Mouse (Mus musculus) stomach, postnatal 0 days (tissue): ENCODE results near the gene Grhl3. TPM values are rescaled to one million over a fixed set of nuclear protein-coding genes. Genes with fewer than 3 reads are reported as not detected.

ENCODE experiments used
- ATAC-seq: fragments of 200-750 bp; cut with Nextera tagmentation; 2 replicates; pipeline ENCODE4 v1.8.0; 2017; ENCODE audit not compliant: low FRiP score, low TSS enrichment
- DNase-seq: peaks from one replicate; pipeline ENCODE4 v3.0.0-alpha.2; 2016; ENCODE audit warnings: low spot score
- H3K27ac ChIP-seq: fragments of 300-500 bp; sonication (generic); replicated peaks from 2 replicates; pipeline ENCODE4 v1.5.1; 2014; ENCODE audit warnings: mild to moderate bottlenecking, control low read depth
- H3K27me3 ChIP-seq: fragments of 300-500 bp; sonication (generic); 2 replicates; pipeline ENCODE4 v1.6.1; 2014; ENCODE audit warnings: low read length; ENCODE audit not compliant: control insufficient read depth, insufficient read depth
- H3K36me3 ChIP-seq: fragments of 300-500 bp; sonication (generic); 2 replicates; pipeline ENCODE4 v1.6.1; 2014; ENCODE audit warnings: low read length, mixed read lengths; ENCODE audit not compliant: control insufficient read depth, insufficient read depth
- H3K4me1 ChIP-seq: fragments of 300-500 bp; sonication (generic); replicated peaks from 2 replicates; pipeline ENCODE4 v1.6.1; 2014; ENCODE audit warnings: antibody characterized with exemption; ENCODE audit not compliant: control insufficient read depth, insufficient read depth
- H3K4me2 ChIP-seq: fragments of 300-500 bp; sonication (generic); replicated peaks from 2 replicates; pipeline ENCODE4 v1.6.1; 2014; ENCODE audit warnings: low read depth, mild to moderate bottlenecking, control low read depth, moderate library complexity
- H3K4me3 ChIP-seq: fragments of 300-500 bp; sonication (generic); 2 replicates; pipeline ENCODE4 v1.5.1; 2014; ENCODE audit warnings: low read depth, low read length, control low read depth
- H3K9ac ChIP-seq: fragments of 300-500 bp; sonication (generic); 2 replicates; pipeline ENCODE4 v1.6.1; 2014; ENCODE audit warnings: mild to moderate bottlenecking, low read length, control low read depth, mixed read lengths
- H3K9me3 ChIP-seq: fragments of 300-500 bp; sonication (generic); 2 replicates; pipeline ENCODE4 v1.6.1; 2016; ENCODE audit warnings: low read length; ENCODE audit not compliant: control insufficient read depth
- CTCF ChIP-seq: IDR thresholded peaks from 2 replicates; pipeline ENCODE4 v1.5.1; 2016; ENCODE audit warnings: antibody characterized with exemption, low read depth, mild to moderate bottlenecking, moderate library complexity
- EP300 ChIP-seq: optimal IDR thresholded peaks from 2 replicates; pipeline ENCODE3; 2016; ENCODE audit warnings: antibody characterized with exemption
- WGBS: fragments of 180-500 bp; shearing (Covaris S2); extraction: QIAGEN DNeasy Blood & Tissue Kit; methylation state at CpG from one replicate; pipeline ENCODE4 v1.1.7; 2014; 5-methylcytosine and 5-hydroxymethylcytosine counted together
- polyA plus RNA-seq: library from polyadenylated mRNA; unstranded; fragments of >200 nt; fragmentation: Nextera tagmentation; extraction: Ambion mirVana; gene quantifications from 2 replicates; pipeline ENCODE4 v1.2.1, GENCODE M21; 2015

Gene Grhl3
- polyA plus RNA-seq, 1 experiment from 2014 or later = 53.3 TPM

DNA sequence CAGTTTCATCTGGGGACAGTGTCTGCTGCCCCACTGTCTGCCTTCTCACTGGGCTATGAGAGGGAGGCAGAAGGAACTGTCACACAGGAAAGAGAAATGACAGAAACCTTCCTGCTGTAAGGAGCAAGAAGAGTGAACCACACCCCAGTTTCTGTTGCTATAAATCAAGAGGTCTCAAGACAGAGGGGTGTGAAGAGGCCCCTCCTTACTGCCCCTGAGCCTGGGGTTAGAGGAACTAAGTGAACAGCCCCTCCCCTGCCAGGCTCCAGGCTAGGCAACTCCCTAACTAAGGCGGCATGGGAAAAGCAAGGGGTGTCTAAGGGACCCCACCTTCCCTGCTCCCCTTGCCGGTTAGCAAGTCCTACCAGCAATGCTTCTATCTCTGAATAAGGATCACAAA lies 9.6 kb downstream of the Grhl3 start:
- Histone ChIP-seq H3K27ac (peak overlapping the region; percentile 40), H3K27me3 (no peaks in the 10 kb centered on the region), H3K4me2 (no peak overlapping the region), H3K4me1 (no peaks in the 10 kb centered on the region; the same call in 1 of the 2 replicates), H3K9ac (no peak overlapping the region), H3K9me3 (no peaks in the 10 kb centered on the region), H3K36me3 (no peaks in the 10 kb centered on the region), H3K4me3 (no peak overlapping the region)
- 27% methylated on average over 2 of the region's 2 CpGs for WGBS
- DNase-seq (no peak), ATAC-seq (no peak)
- TF ChIP-seq CTCF = no peak
- no peak for TF ChIP-seq EP300

- H3K4me3 ChIP-seq = no peak overlapping the region
- peaks cover 12% of the 10 kb centered on the region for H3K4me1 ChIP-seq
- H3K36me3 ChIP-seq = no peaks in the 10 kb centered on the region
- no peaks in the 10 kb centered on the region for H3K9me3 ChIP-seq
- no peak overlapping the region for H3K9ac ChIP-seq
- no peak for ATAC-seq
- no peak for DNase-seq
- 62% methylated on average over 6 of the region's 6 CpGs for WGBS
- no peaks in the 10 kb centered on the region for H3K27me3 ChIP-seq
- H3K27ac ChIP-seq = no peak overlapping the region
- TF ChIP-seq EP300 (no peak), CTCF (no peak)
- H3K4me2 ChIP-seq = no peak overlapping the region
Observed at GRCm38 (mm10) chr4:135549323-135549722, 24.1 kb downstream of the Grhl3 start.

- H3K4me1 ChIP-seq = peaks cover 12% of the 10 kb centered on the region
- TF ChIP-seq EP300 = no peak
- TF ChIP-seq CTCF = no peak
- H3K36me3 ChIP-seq = no peaks in the 10 kb centered on the region
- ATAC-seq = no peak
- no peak overlapping the region for H3K27ac ChIP-seq
- no peak overlapping the region for H3K4me3 ChIP-seq
- H3K27me3 ChIP-seq = no peaks in the 10 kb centered on the region
- H3K9me3 ChIP-seq = no peaks in the 10 kb centered on the region
- no peak overlapping the region for H3K9ac ChIP-seq
- DNase-seq = no peak
- WGBS = 33% methylated on average over 9 of the region's 9 CpGs
- H3K4me2 ChIP-seq = no peak overlapping the region
Observed at GRCm38 (mm10) chr4:135548521-135549077, 24.8 kb downstream of the Grhl3 start.

GRCm38 (mm10) chr4:135548108-135548507 lies 25.3 kb downstream of the Grhl3 start:
- Histone ChIP-seq H3K27ac (peak overlapping the region; percentile 63; the same call in 1 of the 2 replicates), H3K4me1 (peaks cover 12% of the 10 kb centered on the region)

DNA sequence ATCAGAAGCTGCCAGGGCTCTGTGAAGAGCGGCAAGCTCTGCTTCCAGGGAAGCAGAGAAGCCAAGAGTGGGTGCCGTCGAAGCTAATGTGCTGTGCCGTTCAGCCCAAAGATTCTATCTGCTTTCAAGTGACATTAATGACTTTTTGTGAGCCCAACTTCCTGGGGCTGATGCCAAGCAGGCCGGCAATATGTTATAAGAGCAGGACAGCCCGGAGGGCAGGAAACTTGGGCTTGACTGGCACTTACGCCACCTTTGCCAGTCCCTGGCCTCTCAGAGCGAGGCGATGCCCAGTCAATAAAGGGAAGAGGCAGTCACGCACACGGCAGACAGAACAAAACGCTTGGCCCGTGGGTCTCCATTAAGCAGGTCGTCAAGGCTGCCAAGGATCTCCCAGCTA lies 25.9 kb downstream of the Grhl3 start:
- ATAC-seq = no peak
- H3K4me1 ChIP-seq = peaks cover 12% of the 10 kb centered on the region
- H3K9ac ChIP-seq = no peak overlapping the region
- no peaks in the 10 kb centered on the region for H3K27me3 ChIP-seq
- H3K4me2 ChIP-seq = no peak overlapping the region
- WGBS = 42% methylated on average over 14 of the region's 14 CpGs
- TF ChIP-seq EP300 (no peak), CTCF (no peak)
- H3K27ac ChIP-seq = peak overlapping the region; percentile 63; the same call in 1 of the 2 replicates
- no peak overlapping the region for H3K4me3 ChIP-seq
- no peaks in the 10 kb centered on the region for H3K9me3 ChIP-seq
- H3K36me3 ChIP-seq = no peaks in the 10 kb centered on the region
- no peak for DNase-seq

More at GRCm38 (mm10) chr4:135548108-135548507, 25.3 kb downstream of the Grhl3 start:
- H3K4me3 ChIP-seq = no peak overlapping the region
- 0 out of 2 replicates have a peak, but pooled peaks have one; percentile 21 for ATAC-seq
- no peaks in the 10 kb centered on the region for H3K27me3 ChIP-seq
- H3K4me2 ChIP-seq = no peak overlapping the region
- H3K36me3 ChIP-seq = no peaks in the 10 kb centered on the region
- 26% methylated on average over 7 of the region's 7 CpGs for WGBS
- no peak overlapping the region for H3K9ac ChIP-seq
- no peaks in the 10 kb centered on the region for H3K9me3 ChIP-seq
- no peak for TF ChIP-seq EP300
- no peak for TF ChIP-seq CTCF
- DNase-seq = no peak

- Histone ChIP-seq H3K4me2 (no peak overlapping the region), H3K36me3 (no peaks in the 10 kb centered on the region), H3K9me3 (no peaks in the 10 kb centered on the region), H3K4me1 (peaks cover 12% of the 10 kb centered on the region), H3K27me3 (no peaks in the 10 kb centered on the region), H3K9ac (no peak overlapping the region), H3K27ac (no peak overlapping the region), H3K4me3 (no peak overlapping the region)
- ATAC-seq = no peak
- DNase-seq = no peak
- 86% methylated on average over 4 of the region's 4 CpGs for WGBS
- no peak for TF ChIP-seq EP300
- TF ChIP-seq CTCF = no peak
Observed at GRCm38 (mm10) chr4:135546793-135547192, 26.6 kb downstream of the Grhl3 start.
